Mouse (Mus musculus) right cerebral cortex, postnatal 25 days (tissue): ENCODE data around the gene Pla2g4c.

ENCODE experiments used
- DNase-seq: peaks from one replicate; pipeline ENCODE4 v3.0.0; 2022

The Pla2g4c gene

DNA sequence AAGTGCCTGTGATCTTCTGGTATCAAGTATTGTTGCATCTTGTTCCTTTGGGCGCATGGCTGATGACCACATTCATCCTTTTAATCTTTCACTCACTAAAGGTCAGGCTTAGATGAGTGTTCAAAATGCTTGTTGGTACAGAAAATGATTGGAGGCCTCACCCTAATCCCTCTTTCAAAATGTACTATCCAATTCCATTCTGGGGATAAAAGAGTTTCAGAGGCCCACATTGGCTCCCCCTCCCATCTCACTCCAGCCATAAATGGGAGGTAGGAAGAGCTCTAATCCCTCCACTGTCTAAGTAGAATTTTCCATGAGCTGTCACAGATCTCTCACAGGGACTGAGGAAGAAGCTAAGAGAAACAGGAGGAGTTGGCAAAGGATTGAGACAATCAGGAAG, 73.4 kb downstream of the Pla2g4c start, which contains the start of gene Cabp5:
Cabp5 (plus strand) TSS at position 301 of the 400 bp plus-strand sequence.
- no peak for DNase-seq
